Mouse (Mus musculus) CH12.LX (cell line): ENCODE data around the gene Neurl1a.
A peak's percentile ranks its signal among the peaks of the same experiment; 100 is the strongest.

ENCODE experiments used
- EP300 ChIP-seq: IDR thresholded peaks from 2 replicates; pipeline ENCODE4 v1.6.1; 2011; ENCODE audit warnings: low read length, improper control_type of control experiment
- POLR2A ChIP-seq: IDR thresholded peaks from 2 replicates; pipeline ENCODE4 v1.6.1; 2011; ENCODE audit warnings: low read depth, mild to moderate bottlenecking, improper control_type of control experiment, low read length
- ZNF384 ChIP-seq: IDR thresholded peaks from 2 replicates; pipeline ENCODE4 v1.6.1; 2012; ENCODE audit warnings: low read depth, low read length, improper control_type of control experiment, inconsistent platforms

GRCm38 (mm10) chr19:47224743-47225142, 46.1 kb downstream of the Neurl1a start:
- TF ChIP-seq EP300 (peak; percentile 74), POLR2A (no peak), ZNF384 (no peak)
